Mouse (Mus musculus) E14TG2a.4 (cell line): ENCODE results near the gene Cnga1.

Experiments used
- CTCF ChIP-seq: conservative IDR thresholded peaks from 2 replicates; pipeline ENCODE4 v1.5.1; 2014; ENCODE audit warnings: low read length
- POU5F1 ChIP-seq: IDR thresholded peaks from 2 replicates; pipeline ENCODE4 v1.6.1; 2014; ENCODE audit warnings: low read length, borderline replicate concordance

DNA sequence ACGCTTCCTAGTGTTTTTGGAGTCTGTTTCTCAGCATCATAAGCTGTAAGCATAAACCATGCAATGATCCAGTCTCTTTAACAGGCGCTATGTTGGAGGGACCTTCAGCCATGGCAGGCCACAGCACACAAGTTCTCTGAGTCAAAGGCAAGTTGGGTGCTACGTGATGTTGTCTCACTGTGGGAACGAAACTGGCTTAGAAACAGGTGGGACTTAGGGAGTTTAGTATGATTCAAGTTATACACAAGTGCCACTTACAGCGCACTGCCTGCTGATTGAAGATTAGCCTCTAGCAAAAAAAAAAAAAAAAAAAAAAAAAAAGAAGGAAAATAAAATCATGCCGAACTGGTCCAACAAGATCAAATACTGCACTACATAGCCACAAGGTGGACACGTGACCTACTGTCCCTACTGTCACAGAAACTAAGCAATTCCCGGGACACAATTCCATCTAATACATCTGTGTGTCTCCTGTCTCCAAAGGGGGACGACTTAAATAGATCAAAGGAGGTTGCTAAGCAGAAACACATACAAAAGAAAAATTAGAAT is 31.0 kb upstream of the Cnga1 start:
- TF ChIP-seq CTCF (no peak), POU5F1 (no peak)
